Mouse (Mus musculus) liver, adult 2 months (tissue): Measurements from ENCODE around the gene Gm44502. TPM values are rescaled to one million over a fixed set of nuclear protein-coding genes. Genes with fewer than 3 reads are reported as not detected.

ENCODE experiments used
- DNase-seq: peaks from one replicate; pipeline ENCODE4 v3.0.0-alpha.2; 2011; ENCODE audit warnings: low read depth, low spot score; ENCODE audit errors: extremely low read depth
- H3K27ac ChIP-seq: fragments of 200-500 bp; replicated peaks from 2 replicates; pipeline ENCODE4 v1.5.1; 2012; ENCODE audit warnings: low read depth, mild to moderate bottlenecking, control low read depth, inconsistent platforms, low read length; ENCODE audit not compliant: insufficient read depth
- H3K27me3 ChIP-seq: fragments of 200-500 bp; 2 replicates; pipeline ENCODE4 v1.6.1; 2012; ENCODE audit warnings: mild to moderate bottlenecking, moderate library complexity, low read length, inconsistent platforms; ENCODE audit not compliant: control insufficient read depth, insufficient read depth
- H3K36me3 ChIP-seq: fragments of 200-500 bp; 2 replicates; pipeline ENCODE4 v1.6.1; 2012; ENCODE audit warnings: low read length, inconsistent platforms; ENCODE audit not compliant: control insufficient read depth, insufficient read depth
- H3K4me1 ChIP-seq: fragments of 200-500 bp; 2 replicates; pipeline ENCODE4 v1.6.1; 2011; ENCODE audit warnings: low read length; ENCODE audit not compliant: control insufficient read depth, insufficient read depth
- H3K4me3 ChIP-seq: fragments of 200-500 bp; 2 replicates; pipeline ENCODE4 v1.5.1; 2011; ENCODE audit warnings: low read depth, mild to moderate bottlenecking, control low read depth, low read length, moderate library complexity; ENCODE audit not compliant: insufficient read depth
- H3K79me2 ChIP-seq: fragments of 200-500 bp; 2 replicates; pipeline ENCODE4 v1.6.1; 2012; ENCODE audit warnings: inconsistent platforms, mild to moderate bottlenecking, low read length, moderate library complexity; ENCODE audit not compliant: control insufficient read depth, insufficient read depth
- H3K9ac ChIP-seq: fragments of 200-500 bp; 2 replicates; pipeline ENCODE4 v1.6.1; 2012; ENCODE audit warnings: low read depth, mild to moderate bottlenecking, control low read depth, inconsistent platforms, low read length
- CTCF ChIP-seq: fragments of 200-500 bp; IDR thresholded peaks from 2 replicates; pipeline ENCODE4 v1.5.1; 2011; ENCODE audit warnings: low read depth, low read length, control low read depth
- POLR2A ChIP-seq: fragments of 200-500 bp; IDR thresholded peaks from 2 replicates; pipeline ENCODE4 v1.6.1; 2011; ENCODE audit warnings: low read length, control low read depth; ENCODE audit not compliant: insufficient read depth; ENCODE audit errors: extremely low read depth
- WGBS: fragments of 180-500 bp; shearing (Covaris S2); methylation state at CpG from one replicate; pipeline ENCODE4 v1.1.7; 2018; 5-methylcytosine and 5-hydroxymethylcytosine counted together
- polyA plus RNA-seq: library from polyadenylated mRNA; depleted of rRNA; stranded (reverse); fragments of >200 nt; gene quantifications from 2 replicates; pipeline ENCODE4 v1.2.3, GENCODE M21; 2012
- total RNA-seq: library from RNA; depleted of rRNA; stranded (reverse); fragments of >200 nt; gene quantifications from 2 replicates; pipeline ENCODE4 v1.2.3, GENCODE M21; 2014

Gene Gm44502
- total and polyA plus RNA-seq, 2 experiments, result 1.5 TPM; not detected in 1

DNA sequence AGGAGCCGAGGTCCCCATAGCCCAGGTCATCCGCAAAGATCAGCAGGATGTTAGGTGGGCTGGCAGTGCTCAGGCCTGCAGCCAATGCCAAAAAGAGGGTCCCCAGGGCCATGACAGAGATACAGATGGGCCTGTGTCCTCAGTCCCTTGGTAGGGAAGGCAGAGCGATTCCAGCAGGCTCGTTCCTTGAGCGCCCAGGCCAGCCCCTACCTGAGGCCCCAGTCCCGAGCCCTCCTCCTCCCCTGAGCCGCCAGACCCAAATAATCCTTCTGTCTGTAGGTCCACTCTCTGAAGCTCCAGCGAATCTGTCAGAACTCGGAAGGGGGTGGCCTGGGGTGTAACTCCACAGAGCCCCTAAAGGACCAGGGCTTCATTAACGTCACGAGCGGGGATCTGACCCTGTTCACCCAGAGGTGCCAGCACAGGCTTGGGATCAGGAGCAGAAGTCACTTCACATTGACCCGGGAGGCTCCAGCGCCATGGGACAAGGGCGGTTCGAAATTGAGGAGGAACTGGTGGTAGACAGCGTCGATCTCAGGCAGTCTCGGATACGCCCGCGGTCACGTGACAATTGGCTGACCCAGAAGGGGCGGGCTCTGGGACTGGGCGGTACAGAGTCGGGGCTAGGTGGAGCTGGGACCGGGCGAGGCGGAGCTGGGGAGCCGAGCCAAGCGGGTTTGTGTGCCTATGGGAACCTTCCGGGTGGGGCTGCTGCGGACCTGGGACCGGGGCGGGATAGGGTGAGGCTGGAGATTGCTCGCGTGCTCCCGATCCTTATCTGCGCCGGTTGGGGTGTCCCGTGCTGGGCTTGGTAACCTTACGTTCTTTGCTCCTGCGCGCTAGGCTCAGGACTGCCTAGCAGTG lies 46.3 kb upstream of the Gm44502 start:
- H3K36me3 ChIP-seq, result no peaks in the 10 kb centered on the region

DNA sequence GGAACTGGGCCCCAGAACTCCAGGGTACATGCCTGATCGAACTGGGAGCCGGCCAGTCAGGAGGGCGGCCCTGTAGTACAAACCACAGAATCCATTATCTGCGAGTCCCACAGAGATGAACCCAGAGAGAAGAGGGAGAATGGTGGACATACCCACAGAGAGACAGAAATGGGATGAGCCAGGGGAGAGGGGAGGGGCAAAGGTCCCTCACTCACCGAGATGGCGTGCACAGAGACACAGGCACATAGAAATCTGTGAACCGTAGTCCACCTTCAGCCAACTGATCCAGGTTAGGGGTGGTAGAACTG lies 45.8 kb upstream of the Gm44502 start:
- TF ChIP-seq POLR2A (no peak), CTCF (no peak)
- 90% methylated on average over 7 of the region's 7 CpGs for WGBS
- H3K4me1 ChIP-seq, result peaks cover 16% of the 10 kb centered on the region
- H3K36me3 ChIP-seq, result no peaks in the 10 kb centered on the region
- peak overlapping the region; percentile 71; the same call in 1 of the 2 replicates for H3K4me3 ChIP-seq
- H3K9ac ChIP-seq, result peak overlapping the region; percentile 75
- H3K79me2 ChIP-seq, result no peaks in the 10 kb centered on the region
- no peak overlapping the region for H3K27ac ChIP-seq
- H3K27me3 ChIP-seq, result no peaks in the 10 kb centered on the region
- no peak for DNase-seq

More for the DNA sequence above, 46.3 kb upstream of the Gm44502 start:
- DNase-seq, result peak; percentile 94
- Histone ChIP-seq H3K27me3 (no peaks in the 10 kb centered on the region), H3K79me2 (no peaks in the 10 kb centered on the region), H3K4me3 (peak overlapping the region; percentile 71), H3K27ac (peak overlapping the region; percentile 67), H3K9ac (peak overlapping the region; percentile 75), H3K4me1 (peaks cover 21% of the 10 kb centered on the region)
- TF ChIP-seq CTCF (no peak), POLR2A (peak; percentile 48)
- 13% methylated on average over 44 of the region's 44 CpGs for WGBS

- peaks cover 13% of the 10 kb centered on the region for H3K4me1 ChIP-seq
- H3K36me3 ChIP-seq, result no peaks in the 10 kb centered on the region
- H3K9ac ChIP-seq, result no peak overlapping the region
- no peak for TF ChIP-seq POLR2A
- TF ChIP-seq CTCF, result no peak
- whole genome bisulfite sequencing, result 93% methylated on average over 19 of the region's 19 CpGs
- H3K79me2 ChIP-seq, result no peaks in the 10 kb centered on the region
- no peak for DNase-seq
- H3K27me3 ChIP-seq, result no peaks in the 10 kb centered on the region
- H3K27ac ChIP-seq, result no peak overlapping the region
- no peak overlapping the region for H3K4me3 ChIP-seq
Measured at GRCm38 (mm10) chr15:89474596-89475292, 45.2 kb upstream of the Gm44502 start.

- no peak overlapping the region for H3K27ac ChIP-seq
- no peak for DNase-seq
- H3K27me3 ChIP-seq, result no peaks in the 10 kb centered on the region
- H3K4me1 ChIP-seq, result peaks cover 13% of the 10 kb centered on the region
- no peak overlapping the region for H3K9ac ChIP-seq
- H3K36me3 ChIP-seq, result no peaks in the 10 kb centered on the region
- 94% methylated on average over 8 of the region's 8 CpGs for WGBS
- no peaks in the 10 kb centered on the region for H3K79me2 ChIP-seq
- no peak overlapping the region for H3K4me3 ChIP-seq
- no peak for TF ChIP-seq CTCF
- TF ChIP-seq POLR2A, result no peak
Measured at GRCm38 (mm10) chr15:89473921-89474320, 44.4 kb upstream of the Gm44502 start.

GRCm38 (mm10) chr15:89473370-89473769 lies 43.9 kb upstream of the Gm44502 start:
- no peaks in the 10 kb centered on the region for H3K79me2 ChIP-seq

More at GRCm38 (mm10) chr15:89473370-89473769, 43.9 kb upstream of the Gm44502 start:
- DNase-seq, result no peak
- no peak for TF ChIP-seq CTCF
- no peak for TF ChIP-seq POLR2A
- Histone ChIP-seq H3K27me3 (no peaks in the 10 kb centered on the region), H3K4me3 (no peak overlapping the region), H3K9ac (no peak overlapping the region), H3K4me1 (peaks cover 13% of the 10 kb centered on the region), H3K36me3 (no peaks in the 10 kb centered on the region), H3K27ac (no peak overlapping the region)
- 95% methylated on average over 9 of the region's 9 CpGs for WGBS
